Mouse (Mus musculus) liver, adult 2 months (tissue): ENCODE measurements around the gene Zfp13. TPM values are rescaled to one million over a fixed set of nuclear protein-coding genes. Genes with fewer than 3 reads are reported as not detected.

Experiments
- DNase-seq: peaks from one replicate; pipeline ENCODE4 v3.0.0-alpha.2; 2011; ENCODE audit warnings: low read depth, low spot score; ENCODE audit errors: extremely low read depth
- H3K27ac ChIP-seq: fragments of 200-500 bp; replicated peaks from 2 replicates; pipeline ENCODE4 v1.5.1; 2012; ENCODE audit warnings: low read depth, mild to moderate bottlenecking, control low read depth, inconsistent platforms, low read length; ENCODE audit not compliant: insufficient read depth
- H3K27me3 ChIP-seq: fragments of 200-500 bp; 2 replicates; pipeline ENCODE4 v1.6.1; 2012; ENCODE audit warnings: mild to moderate bottlenecking, moderate library complexity, low read length, inconsistent platforms; ENCODE audit not compliant: control insufficient read depth, insufficient read depth
- H3K36me3 ChIP-seq: fragments of 200-500 bp; 2 replicates; pipeline ENCODE4 v1.6.1; 2012; ENCODE audit warnings: low read length, inconsistent platforms; ENCODE audit not compliant: control insufficient read depth, insufficient read depth
- H3K4me1 ChIP-seq: fragments of 200-500 bp; 2 replicates; pipeline ENCODE4 v1.6.1; 2011; ENCODE audit warnings: low read length; ENCODE audit not compliant: control insufficient read depth, insufficient read depth
- H3K4me3 ChIP-seq: fragments of 200-500 bp; 2 replicates; pipeline ENCODE4 v1.5.1; 2011; ENCODE audit warnings: low read depth, mild to moderate bottlenecking, control low read depth, low read length, moderate library complexity; ENCODE audit not compliant: insufficient read depth
- H3K79me2 ChIP-seq: fragments of 200-500 bp; 2 replicates; pipeline ENCODE4 v1.6.1; 2012; ENCODE audit warnings: inconsistent platforms, mild to moderate bottlenecking, low read length, moderate library complexity; ENCODE audit not compliant: control insufficient read depth, insufficient read depth
- H3K9ac ChIP-seq: fragments of 200-500 bp; 2 replicates; pipeline ENCODE4 v1.6.1; 2012; ENCODE audit warnings: low read depth, mild to moderate bottlenecking, control low read depth, inconsistent platforms, low read length
- CTCF ChIP-seq: fragments of 200-500 bp; IDR thresholded peaks from 2 replicates; pipeline ENCODE4 v1.5.1; 2011; ENCODE audit warnings: low read depth, low read length, control low read depth
- POLR2A ChIP-seq: fragments of 200-500 bp; IDR thresholded peaks from 2 replicates; pipeline ENCODE4 v1.6.1; 2011; ENCODE audit warnings: low read length, control low read depth; ENCODE audit not compliant: insufficient read depth; ENCODE audit errors: extremely low read depth
- WGBS: fragments of 180-500 bp; shearing (Covaris S2); methylation state at CpG from one replicate; pipeline ENCODE4 v1.1.7; 2018; 5-methylcytosine and 5-hydroxymethylcytosine counted together
- polyA plus RNA-seq: library from polyadenylated mRNA; depleted of rRNA; stranded (reverse); fragments of >200 nt; gene quantifications from 2 replicates; pipeline ENCODE4 v1.2.3, GENCODE M21; 2012
- total RNA-seq: library from RNA; depleted of rRNA; stranded (reverse); fragments of >200 nt; gene quantifications from 2 replicates; pipeline ENCODE4 v1.2.3, GENCODE M21; 2014

Gene Zfp13
- total and polyA plus RNA-seq, 2 experiments, result 2.0 to 3.2 TPM

GRCm38 (mm10) chr17:23542004-23542720 is 57.1 kb downstream of the Zfp13 start:
- Histone ChIP-seq H3K36me3 (no peaks in the 10 kb centered on the region), H3K27ac (no peak overlapping the region), H3K4me3 (no peak overlapping the region), H3K9ac (no peak overlapping the region), H3K27me3 (peaks cover 6% of the 10 kb centered on the region; the same call in 1 of the 2 replicates), H3K4me1 (no peaks in the 10 kb centered on the region; the same call in 1 of the 2 replicates), H3K79me2 (no peaks in the 10 kb centered on the region)
- 36% methylated on average over 12 of the region's 12 CpGs for WGBS
- DNase-seq, result no peak
- TF ChIP-seq POLR2A, result no peak
- TF ChIP-seq CTCF, result no peak

- TF ChIP-seq CTCF (no peak), POLR2A (no peak)
- WGBS, result 53% methylated on average over 31 of the region's 31 CpGs
These were observed 58.4 kb downstream of the Zfp13 start for GRCm38 (mm10) chr17:23540605-23541475.

DNA sequence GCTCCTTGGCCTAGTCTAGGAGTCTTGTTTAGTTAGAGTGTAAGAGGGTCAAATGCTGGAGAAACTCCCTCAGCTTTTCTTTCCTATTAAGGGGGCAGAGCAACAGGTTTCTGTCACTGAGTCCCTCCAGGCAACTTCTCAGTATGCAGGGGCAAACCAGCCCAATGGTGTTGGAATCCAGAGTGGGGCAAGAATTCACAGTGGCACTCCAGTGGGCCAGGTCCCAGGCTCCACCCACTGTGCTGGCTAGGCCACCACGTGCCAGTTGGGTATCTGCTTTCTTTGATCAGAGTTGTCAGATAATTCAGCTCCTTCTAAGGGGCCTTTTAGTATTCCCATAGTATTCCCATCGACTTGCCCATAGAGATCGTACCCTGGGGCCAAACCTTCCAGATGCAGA is 59.2 kb downstream of the Zfp13 start:
- Histone ChIP-seq H3K79me2 (no peaks in the 10 kb centered on the region), H3K36me3 (no peaks in the 10 kb centered on the region), H3K9ac (no peak overlapping the region), H3K4me3 (no peak overlapping the region), H3K27ac (no peak overlapping the region), H3K4me1 (no peaks in the 10 kb centered on the region; the same call in 1 of the 2 replicates), H3K27me3 (peaks cover 6% of the 10 kb centered on the region; the same call in 1 of the 2 replicates)
- TF ChIP-seq POLR2A, result no peak
- TF ChIP-seq CTCF, result no peak
- no peak for DNase-seq
- 65% methylated on average over 3 of the region's 3 CpGs for WGBS

More at GRCm38 (mm10) chr17:23540605-23541475, 58.4 kb downstream of the Zfp13 start:
- H3K27ac ChIP-seq, result no peak overlapping the region
- no peak overlapping the region for H3K4me3 ChIP-seq
- no peaks in the 10 kb centered on the region for H3K79me2 ChIP-seq
- DNase-seq, result no peak
- H3K27me3 ChIP-seq, result peaks cover 6% of the 10 kb centered on the region; the same call in 1 of the 2 replicates
- no peaks in the 10 kb centered on the region; the same call in 1 of the 2 replicates for H3K4me1 ChIP-seq
- no peak overlapping the region for H3K9ac ChIP-seq
- no peaks in the 10 kb centered on the region for H3K36me3 ChIP-seq

DNA sequence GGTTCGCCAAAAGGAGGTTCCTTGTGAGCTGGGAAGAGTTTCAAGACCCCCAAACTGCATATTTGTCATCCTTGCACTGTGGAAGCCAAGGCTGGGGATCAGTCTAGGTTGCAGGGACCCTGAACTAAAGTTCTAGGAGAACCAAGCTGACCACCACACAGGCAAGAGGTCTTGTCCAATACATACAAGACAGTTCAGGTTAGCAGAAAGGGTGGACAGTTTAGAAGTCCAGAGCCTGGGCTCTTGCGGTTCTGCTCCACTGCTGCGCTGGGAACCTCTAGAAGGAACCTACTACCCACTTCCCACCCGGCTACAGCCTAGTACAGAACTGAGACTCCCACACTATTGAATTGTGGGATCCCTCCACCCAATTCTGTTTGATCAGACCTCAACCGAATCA is 59.7 kb downstream of the Zfp13 start:
- Histone ChIP-seq H3K4me3 (no peak overlapping the region), H3K79me2 (no peaks in the 10 kb centered on the region), H3K27me3 (peaks cover 6% of the 10 kb centered on the region; the same call in 1 of the 2 replicates), H3K4me1 (no peaks in the 10 kb centered on the region; the same call in 1 of the 2 replicates), H3K9ac (no peak overlapping the region), H3K27ac (no peak overlapping the region), H3K36me3 (no peaks in the 10 kb centered on the region)
- 97% methylated on average over 5 of the region's 5 CpGs for WGBS
- DNase-seq, result no peak
- TF ChIP-seq CTCF (no peak), POLR2A (no peak)

DNA sequence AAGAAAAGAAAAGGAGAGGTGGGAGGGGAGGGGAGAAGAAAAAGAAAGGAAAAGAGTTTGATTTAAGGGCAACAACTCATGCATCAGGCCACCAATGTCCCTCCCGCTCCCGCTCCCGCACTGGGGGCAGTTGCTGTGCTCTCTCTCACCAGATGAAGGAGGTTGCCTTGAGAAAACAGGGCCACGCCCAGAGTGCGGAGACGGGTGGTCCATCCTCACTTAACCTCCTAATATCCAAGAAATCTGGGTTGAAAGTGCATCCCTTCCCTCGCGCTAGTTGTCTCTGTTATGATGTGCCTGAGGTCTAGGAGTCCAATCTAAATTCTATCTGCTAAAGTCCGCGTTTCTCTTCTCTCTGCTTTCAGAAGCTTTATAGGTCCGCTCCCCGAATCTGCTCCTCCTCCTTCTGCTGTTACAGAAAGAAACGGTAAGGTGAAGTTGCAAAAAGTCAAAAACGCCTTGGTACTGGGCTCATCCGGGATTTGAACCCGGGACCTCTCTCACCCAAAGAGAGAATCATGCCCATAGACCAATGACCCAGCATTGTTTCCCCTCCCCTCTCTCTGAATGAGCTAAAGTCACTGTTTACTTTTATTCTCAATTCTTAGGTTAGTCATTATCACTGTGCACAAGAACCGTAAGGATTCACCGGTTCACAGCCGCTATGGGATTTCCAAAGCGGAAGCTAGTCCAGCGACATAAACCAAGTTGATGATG is 60.8 kb downstream of the Zfp13 start:
- H3K4me1 ChIP-seq, result no peaks in the 10 kb centered on the region; the same call in 1 of the 2 replicates
- no peak overlapping the region for H3K9ac ChIP-seq
- no peak overlapping the region for H3K4me3 ChIP-seq
- no peaks in the 10 kb centered on the region for H3K79me2 ChIP-seq
- no peak overlapping the region for H3K27ac ChIP-seq
- no peak for DNase-seq
- peaks cover 6% of the 10 kb centered on the region; the same call in 1 of the 2 replicates for H3K27me3 ChIP-seq
- 16% methylated on average over 21 of the region's 21 CpGs for WGBS
- TF ChIP-seq CTCF, result no peak
- no peak for TF ChIP-seq POLR2A
- no peaks in the 10 kb centered on the region for H3K36me3 ChIP-seq
